Mouse (Mus musculus) MEL-GATA-1-ER (cell line): ENCODE data around the gene Vasn.

Source experiments
- DNase-seq: peaks from one replicate; pipeline ENCODE4 v3.0.0-alpha.2; 2012; ENCODE audit warnings: low read depth; ENCODE audit errors: extremely low read depth

Gene Vasn

GRCm38 (mm10) chr16:4639831-4640237 is at the start of gene Vasn, which contains the start of gene Dnaja3:
Vasn (plus strand) TSS chr16:4639941.
Dnaja3 (plus strand) TSS chr16:4639989.
- DNase-seq = no peak

DNA sequence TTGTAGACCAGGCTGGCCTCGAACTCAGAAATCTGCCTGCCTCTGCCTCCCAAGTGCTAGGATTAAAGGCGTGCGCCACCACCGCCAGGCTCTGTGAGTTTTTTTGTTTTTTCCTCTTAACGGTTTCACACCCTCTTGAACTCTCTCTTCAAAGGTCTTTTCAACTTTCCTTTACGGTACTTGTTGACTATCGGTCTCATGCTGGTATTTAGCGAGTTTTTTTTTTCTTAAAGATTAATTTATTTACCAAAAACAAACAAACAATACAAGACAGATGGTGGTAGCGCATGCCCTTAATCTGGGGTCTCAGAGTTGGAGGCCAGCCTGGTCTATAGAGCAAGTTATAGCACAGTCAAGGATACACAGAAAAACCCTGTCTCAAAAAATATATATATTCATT is 49.5 kb upstream of the Vasn start:
- no peak for DNase-seq

DNA sequence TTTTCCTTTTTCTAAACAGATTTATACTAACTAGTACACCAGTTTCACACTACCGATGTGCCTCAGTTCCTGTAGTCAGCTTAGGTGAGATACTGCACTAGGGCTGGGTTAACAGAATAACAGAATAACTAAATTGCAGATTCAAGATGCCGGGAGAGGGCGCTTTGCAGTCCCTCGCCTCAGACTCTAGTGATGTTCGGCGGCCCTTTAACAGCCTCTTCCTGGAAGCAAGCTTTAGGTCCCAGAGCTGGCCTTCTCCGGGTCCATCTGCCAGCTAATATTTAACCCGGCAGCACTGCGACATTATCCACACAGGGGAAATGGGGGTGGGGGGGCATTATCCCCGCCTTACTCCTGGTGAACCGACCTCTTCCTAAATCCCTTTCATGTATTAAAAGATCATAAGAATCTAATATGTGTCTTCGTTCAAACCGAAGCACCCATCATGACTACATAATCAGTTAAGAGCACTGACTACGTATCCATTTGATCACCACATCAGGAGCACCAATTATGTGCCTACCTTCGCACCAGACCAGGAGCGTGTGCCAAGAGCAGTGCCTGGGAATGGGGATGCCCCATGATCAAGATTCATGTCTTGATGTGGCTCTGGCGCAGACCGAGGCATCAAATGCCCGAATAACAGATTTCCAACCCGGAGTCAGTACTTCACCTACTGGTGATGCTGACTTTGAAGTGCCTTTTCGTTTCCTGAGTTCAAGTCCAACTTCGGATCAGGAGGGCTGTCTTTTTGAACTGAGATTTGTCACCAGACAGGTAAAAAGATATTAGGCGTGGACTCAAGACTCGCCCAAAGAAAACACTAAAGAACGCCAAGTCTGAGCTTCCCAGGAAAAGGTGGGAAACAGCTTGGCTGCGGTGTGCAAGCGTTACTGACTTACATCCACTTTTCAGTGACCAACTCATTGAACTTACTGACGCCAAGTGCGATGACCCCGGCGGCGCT is 46.5 kb upstream of the Vasn start:
- no peak for DNase-seq

- DNase-seq = peak; percentile 24
Measured at GRCm38 (mm10) chr16:4593971-4594813, 45.5 kb upstream of the Vasn start, which contains the start of gene Glis2. Glis2 (plus strand) TSS chr16:4594713.

DNA sequence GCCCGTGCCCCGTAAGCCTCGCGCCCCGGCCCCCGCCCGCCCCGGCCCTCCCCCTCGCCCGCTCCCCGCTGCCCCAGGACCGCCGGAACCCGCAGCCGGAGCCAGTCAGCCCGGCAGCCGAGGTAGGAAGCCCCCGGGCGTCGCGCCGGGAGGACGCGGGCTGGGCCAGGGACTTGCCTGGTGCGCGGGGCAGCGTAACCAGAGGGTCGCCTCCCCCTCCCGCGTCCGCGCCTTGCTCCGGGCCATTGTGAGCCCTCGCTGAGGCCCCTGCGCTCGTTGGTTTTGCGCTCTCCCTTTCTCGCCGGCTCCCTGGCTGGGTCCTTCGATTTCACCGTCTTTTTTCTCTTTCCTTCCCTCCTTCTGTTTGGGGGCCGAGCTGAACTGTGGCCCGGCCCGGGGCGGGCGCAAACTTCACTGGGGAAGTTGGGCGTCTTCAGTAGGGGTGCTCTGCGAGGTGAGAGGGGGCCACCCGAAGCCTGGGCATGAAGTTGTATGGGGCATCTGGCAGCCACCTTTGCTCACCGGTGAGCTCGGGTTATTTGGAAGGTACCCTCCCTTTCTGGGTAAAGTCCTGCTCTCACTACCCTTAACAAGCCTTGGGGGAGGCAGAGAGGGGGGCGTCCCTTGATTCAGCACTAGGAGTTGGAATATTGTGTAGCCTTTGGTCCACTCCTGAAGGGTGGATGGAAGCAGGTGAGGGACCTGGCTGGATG is 44.8 kb upstream of the Vasn start:
- no peak for DNase-seq

GRCm38 (mm10) chr16:4595527-4595963 is 44.2 kb upstream of the Vasn start:
- no peak for DNase-seq

- no peak for DNase-seq
Measured at GRCm38 (mm10) chr16:4596141-4596728, 43.5 kb upstream of the Vasn start.

- no peak for DNase-seq
Measured at GRCm38 (mm10) chr16:4596836-4597235, 42.9 kb upstream of the Vasn start.

- DNase-seq = no peak
Measured at GRCm38 (mm10) chr16:4597296-4597695, 42.4 kb upstream of the Vasn start.

- DNase-seq = no peak
Measured at GRCm38 (mm10) chr16:4598041-4598440, 41.7 kb upstream of the Vasn start.

DNA sequence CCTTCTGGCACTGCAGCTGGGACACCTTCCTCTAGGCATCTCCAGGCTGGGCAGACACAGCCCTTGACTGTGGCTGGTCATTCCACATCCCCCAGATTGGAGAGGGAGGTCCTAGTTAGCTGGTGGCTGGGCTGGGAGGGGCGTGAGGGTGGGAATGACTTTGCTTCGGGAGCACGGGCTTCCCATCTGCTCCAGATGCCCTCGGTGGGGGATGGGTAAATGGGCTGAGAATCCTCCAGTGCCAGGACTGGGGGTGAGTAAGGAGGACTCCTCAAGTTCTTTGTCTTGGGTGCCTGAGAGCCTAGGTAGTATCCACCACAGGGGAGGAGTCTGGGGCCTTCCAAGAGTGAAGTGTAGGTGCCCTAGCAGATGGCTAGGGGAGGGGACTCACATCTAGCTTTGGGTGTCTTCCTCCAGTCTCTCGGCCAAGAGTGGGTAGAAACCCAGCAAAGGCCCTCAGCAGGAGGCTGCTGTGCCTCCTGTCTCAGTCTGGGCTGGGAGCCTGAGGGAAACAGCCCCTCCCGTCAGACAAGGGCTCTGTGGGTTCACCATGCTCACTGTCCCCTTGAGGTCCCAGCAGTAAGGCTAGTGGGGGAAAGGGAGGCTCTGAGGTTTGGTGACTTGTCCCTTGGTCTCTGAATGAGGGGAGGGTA is 40.7 kb upstream of the Vasn start:
- no peak for DNase-seq

GRCm38 (mm10) chr16:4599616-4600015 is 40.1 kb upstream of the Vasn start:
- no peak for DNase-seq

- DNase-seq = no peak
Measured at GRCm38 (mm10) chr16:4600701-4601310, 38.9 kb upstream of the Vasn start.

- DNase-seq = no peak
Measured at GRCm38 (mm10) chr16:4602189-4602588, 37.6 kb upstream of the Vasn start.

GRCm38 (mm10) chr16:4602766-4603452 is 36.8 kb upstream of the Vasn start:
- DNase-seq = no peak

DNA sequence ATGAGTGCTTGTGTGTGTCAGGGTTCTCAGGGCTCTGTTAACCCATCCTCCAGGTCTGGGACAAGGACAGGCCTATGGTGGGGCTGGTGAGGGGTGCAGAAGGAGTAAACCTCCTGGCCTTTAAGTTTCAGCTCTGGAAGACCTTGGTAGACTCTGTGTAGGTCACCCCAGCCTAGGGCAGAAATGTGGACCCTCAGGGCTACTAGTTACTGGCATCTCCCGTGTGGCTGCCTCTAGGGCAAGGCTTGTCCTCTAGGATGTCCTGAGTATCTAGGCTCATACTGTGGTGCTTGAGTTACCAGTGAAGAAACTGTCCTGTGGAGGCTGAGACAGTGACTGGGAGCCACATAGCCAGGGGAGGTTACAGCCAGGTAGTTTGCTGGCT is 36.3 kb upstream of the Vasn start:
- DNase-seq = no peak

DNA sequence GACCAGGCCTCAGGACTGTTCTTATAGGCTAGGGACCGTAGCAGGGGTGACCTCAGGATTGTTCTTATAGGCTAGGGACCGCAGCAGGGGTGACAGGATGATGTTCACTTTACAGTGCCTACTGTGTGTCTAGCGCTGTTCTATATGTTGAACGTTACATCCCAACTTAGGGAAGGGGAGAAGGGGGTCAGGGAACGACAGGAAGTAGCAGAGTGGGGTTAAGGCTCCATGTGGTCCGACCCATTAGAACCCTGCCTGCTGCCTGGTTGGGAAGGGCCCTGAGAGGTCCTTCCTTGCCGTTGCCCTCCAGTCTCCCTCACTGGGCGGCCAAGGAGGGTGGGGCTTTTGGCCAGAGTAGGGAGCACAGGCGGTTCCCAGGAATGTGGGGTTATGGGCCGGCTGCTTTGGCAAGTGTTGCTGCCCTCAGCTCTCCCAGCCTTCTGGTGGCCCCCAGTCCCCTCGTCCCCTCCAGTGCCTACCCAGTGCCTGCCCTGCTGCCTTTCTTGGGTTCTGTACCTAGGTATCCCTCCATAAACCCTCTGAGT is 35.4 kb upstream of the Vasn start:
- no peak for DNase-seq

- DNase-seq = no peak
Measured at GRCm38 (mm10) chr16:4605514-4606131, 34.1 kb upstream of the Vasn start.
